Mouse (Mus musculus) forebrain, embryonic 15.5 days (tissue): ENCODE measurements around the gene Gm11084. TPM values are rescaled to one million over a fixed set of nuclear protein-coding genes. Genes with fewer than 3 reads are reported as not detected.

Source experiments
- ATAC-seq: fragments of 200-750 bp; cut with Nextera tagmentation; replicated peaks from 2 replicates; pipeline ENCODE4 v1.8.0; 2017; ENCODE audit warnings: mild to moderate bottlenecking, moderate TSS enrichment, moderate library complexity
- H3K27ac ChIP-seq: fragments of 300-500 bp; sonication (generic); replicated peaks from 2 replicates; pipeline ENCODE4 v1.5.1; 2015; ENCODE audit warnings: mild to moderate bottlenecking, inconsistent platforms
- H3K27me3 ChIP-seq: fragments of 300-500 bp; sonication (generic); 2 replicates; pipeline ENCODE4 v1.6.1; 2015; ENCODE audit warnings: inconsistent platforms
- H3K36me3 ChIP-seq: fragments of 300-500 bp; sonication (generic); 2 replicates; pipeline ENCODE4 v1.6.1; 2015; ENCODE audit warnings: mild to moderate bottlenecking, inconsistent platforms
- H3K4me1 ChIP-seq: fragments of 300-500 bp; sonication (generic); 2 replicates; pipeline ENCODE4 v1.6.1; 2015; ENCODE audit warnings: inconsistent platforms
- H3K4me2 ChIP-seq: fragments of 300-500 bp; sonication (generic); replicated peaks from 2 replicates; pipeline ENCODE4 v1.6.1; 2015; ENCODE audit warnings: mild to moderate bottlenecking, inconsistent platforms
- H3K4me3 ChIP-seq: fragments of 300-500 bp; sonication (generic); 2 replicates; pipeline ENCODE4 v1.5.1; 2015; ENCODE audit warnings: mild to moderate bottlenecking, inconsistent platforms
- H3K9ac ChIP-seq: fragments of 300-500 bp; sonication (generic); replicated peaks from 2 replicates; pipeline ENCODE4 v1.6.1; 2015; ENCODE audit warnings: mild to moderate bottlenecking, inconsistent platforms
- H3K9me3 ChIP-seq: fragments of 300-500 bp; sonication (generic); 2 replicates; pipeline ENCODE4 v1.6.1; 2016; ENCODE audit warnings: inconsistent platforms
- WGBS: fragments of 180-500 bp; shearing (Covaris S2); methylation state at CpG from one replicate; pipeline ENCODE4 v1.1.7; 2015; ENCODE audit warnings: mixed read lengths; 5-methylcytosine and 5-hydroxymethylcytosine counted together
- polyA plus RNA-seq: library from polyadenylated mRNA; unstranded; fragments of >200 nt; fragmentation: Nextera tagmentation; extraction: Ambion mirVana; gene quantifications from 2 replicates; pipeline ENCODE4 v1.2.1, GENCODE M21; 2015

The Gm11084 gene
- polyA plus RNA-seq, 1 experiment from 2014 or later = not detected

DNA sequence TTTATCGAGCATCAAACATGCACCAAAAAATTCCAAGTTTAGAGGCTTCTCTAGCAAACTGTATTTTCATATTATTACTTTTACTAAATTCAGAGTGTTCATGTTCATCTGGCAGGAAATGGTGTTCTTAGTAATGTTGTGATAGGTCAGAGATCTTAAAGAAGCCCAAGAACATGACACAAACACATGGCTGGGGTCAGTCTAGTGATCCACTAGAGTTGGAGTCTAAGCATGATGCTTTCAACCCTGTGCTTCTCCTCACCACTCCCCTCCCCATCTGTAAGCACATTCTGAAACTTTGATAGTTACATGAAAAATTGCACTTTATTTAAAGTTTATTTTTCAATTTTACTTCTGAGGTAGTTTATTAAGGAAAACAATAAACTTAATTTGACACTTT is 9.2 kb downstream of the Gm11084 start:
- no peak for ATAC-seq
- H3K9me3 ChIP-seq = no peaks in the 10 kb centered on the region
- WGBS = 72% methylated on average over 1 of the region's 1 CpGs
- H3K9ac ChIP-seq = 0 out of 2 replicates have a peak overlapping the region, but pooled peaks have one; percentile 9
- peaks cover 36% of the 10 kb centered on the region for H3K4me1 ChIP-seq
- no peak overlapping the region for H3K27ac ChIP-seq
- no peaks in the 10 kb centered on the region for H3K27me3 ChIP-seq
- peaks cover 5% of the 10 kb centered on the region; the same call in 1 of the 2 replicates for H3K36me3 ChIP-seq
- H3K4me2 ChIP-seq = peak overlapping the region; percentile 31
- peak overlapping the region; percentile 25 for H3K4me3 ChIP-seq

- ATAC-seq = no peak
- peaks cover 30% of the 10 kb centered on the region for H3K4me1 ChIP-seq
- H3K36me3 ChIP-seq = peaks cover 8% of the 10 kb centered on the region
- H3K9ac ChIP-seq = no peak overlapping the region
- no peaks in the 10 kb centered on the region for H3K27me3 ChIP-seq
- peak overlapping the region; percentile 25; the same call in 1 of the 2 replicates for H3K4me2 ChIP-seq
- H3K27ac ChIP-seq = no peak overlapping the region
- H3K4me3 ChIP-seq = peak overlapping the region; percentile 4; the same call in 1 of the 2 replicates
- no peaks in the 10 kb centered on the region for H3K9me3 ChIP-seq
These were observed 10.5 kb downstream of the Gm11084 start for GRCm38 (mm10) chr2:72976036-72976435.

DNA sequence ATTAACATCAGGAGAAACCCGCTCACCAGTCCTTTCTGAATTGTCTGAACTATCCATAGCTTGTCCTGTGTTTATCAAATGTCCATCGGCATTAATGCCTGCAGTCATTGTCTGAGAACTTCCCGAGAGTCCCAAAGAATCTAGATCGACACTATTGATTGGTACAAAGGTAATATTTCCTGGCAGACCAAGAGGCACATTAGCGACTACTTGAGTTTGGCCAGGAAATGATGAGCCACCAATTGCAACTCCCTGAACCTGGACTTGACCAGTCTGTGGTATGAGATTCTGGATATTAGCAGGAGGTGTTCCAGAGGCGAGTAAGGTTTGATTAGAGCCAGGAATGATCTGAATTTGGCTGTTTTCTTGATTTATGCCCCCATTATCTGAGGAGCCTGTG is 15.7 kb downstream of the Gm11084 start:
- Histone ChIP-seq H3K4me1 (peaks cover 21% of the 10 kb centered on the region), H3K27ac (no peak overlapping the region), H3K36me3 (peaks cover 26% of the 10 kb centered on the region), H3K9me3 (no peaks in the 10 kb centered on the region), H3K9ac (no peak overlapping the region), H3K4me2 (no peak overlapping the region), H3K4me3 (no peak overlapping the region), H3K27me3 (no peaks in the 10 kb centered on the region)
- ATAC-seq = no peak
- WGBS = 94% methylated on average over 6 of the region's 6 CpGs

DNA sequence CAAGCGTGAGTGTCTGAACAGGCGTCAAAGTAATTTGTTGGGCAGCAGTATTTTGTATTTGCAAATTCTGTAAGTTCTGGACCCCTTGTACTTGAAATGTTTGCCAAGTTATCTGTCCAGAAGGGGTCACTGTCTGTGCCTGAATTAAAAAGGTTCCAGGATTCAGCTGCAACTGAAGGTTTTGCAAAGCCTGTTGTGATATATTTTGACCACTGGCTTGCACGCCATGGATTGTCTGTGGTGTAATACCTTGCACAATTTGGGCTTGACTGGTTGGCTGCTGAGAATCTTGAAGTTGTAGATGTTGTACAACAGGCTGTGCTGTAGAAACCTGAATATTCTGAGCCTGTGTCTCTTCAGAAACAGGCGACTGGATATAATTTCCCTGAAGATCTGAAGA is 16.2 kb downstream of the Gm11084 start:
- no peak overlapping the region for H3K27ac ChIP-seq
- no peak overlapping the region for H3K4me2 ChIP-seq
- peaks cover 15% of the 10 kb centered on the region for H3K4me1 ChIP-seq
- no peaks in the 10 kb centered on the region for H3K9me3 ChIP-seq
- WGBS = 93% methylated on average over 4 of the region's 4 CpGs
- peaks cover 21% of the 10 kb centered on the region for H3K36me3 ChIP-seq
- no peak overlapping the region for H3K4me3 ChIP-seq
- ATAC-seq = no peak
- H3K9ac ChIP-seq = no peak overlapping the region
- H3K27me3 ChIP-seq = no peaks in the 10 kb centered on the region

DNA sequence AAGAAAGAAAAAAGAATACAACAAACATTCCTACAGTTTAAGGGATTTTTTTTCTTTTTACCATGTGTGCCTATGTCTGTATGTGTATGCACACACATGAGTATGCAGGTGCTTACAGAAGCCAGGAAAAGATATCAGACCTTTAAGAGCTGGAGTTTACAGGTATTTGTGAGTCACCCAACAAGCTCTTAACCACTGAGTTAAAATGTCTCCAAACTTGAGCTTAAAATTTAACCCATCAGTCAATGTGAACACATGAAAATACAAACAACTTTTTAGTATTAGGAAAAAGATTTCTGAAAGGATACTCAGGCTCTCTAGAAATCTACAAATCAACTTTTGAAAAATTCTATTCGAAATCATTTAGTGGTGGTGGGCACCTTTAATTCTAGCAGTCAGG is 18.0 kb downstream of the Gm11084 start:
- Histone ChIP-seq H3K4me3 (no peak overlapping the region), H3K9ac (no peak overlapping the region), H3K27me3 (no peaks in the 10 kb centered on the region), H3K9me3 (no peaks in the 10 kb centered on the region), H3K27ac (no peak overlapping the region), H3K4me1 (peaks cover 8% of the 10 kb centered on the region), H3K4me2 (no peak overlapping the region), H3K36me3 (peaks cover 21% of the 10 kb centered on the region)
- no peak for ATAC-seq
- 98% methylated on average over 1 of the region's 1 CpGs for WGBS

- Histone ChIP-seq H3K4me1 (peaks cover 12% of the 10 kb centered on the region), H3K27me3 (no peaks in the 10 kb centered on the region), H3K9me3 (no peaks in the 10 kb centered on the region), H3K4me3 (no peak overlapping the region), H3K27ac (no peak overlapping the region), H3K4me2 (no peak overlapping the region), H3K9ac (no peak overlapping the region), H3K36me3 (peaks cover 17% of the 10 kb centered on the region)
- no peak for ATAC-seq
- 84% methylated on average over 2 of the region's 2 CpGs for WGBS
These were observed 21.1 kb downstream of the Gm11084 start for GRCm38 (mm10) chr2:72965450-72965849.

- peaks cover 5% of the 10 kb centered on the region for H3K36me3 ChIP-seq
- no peak overlapping the region for H3K27ac ChIP-seq
- WGBS = 95% methylated on average over 3 of the region's 3 CpGs
- no peak overlapping the region for H3K4me2 ChIP-seq
- no peak overlapping the region for H3K4me3 ChIP-seq
- no peak overlapping the region for H3K9ac ChIP-seq
- H3K27me3 ChIP-seq = no peaks in the 10 kb centered on the region
- H3K4me1 ChIP-seq = no peaks in the 10 kb centered on the region
- no peaks in the 10 kb centered on the region for H3K9me3 ChIP-seq
- ATAC-seq = no peak
These were observed 30.1 kb downstream of the Gm11084 start for GRCm38 (mm10) chr2:72956415-72956814.

DNA sequence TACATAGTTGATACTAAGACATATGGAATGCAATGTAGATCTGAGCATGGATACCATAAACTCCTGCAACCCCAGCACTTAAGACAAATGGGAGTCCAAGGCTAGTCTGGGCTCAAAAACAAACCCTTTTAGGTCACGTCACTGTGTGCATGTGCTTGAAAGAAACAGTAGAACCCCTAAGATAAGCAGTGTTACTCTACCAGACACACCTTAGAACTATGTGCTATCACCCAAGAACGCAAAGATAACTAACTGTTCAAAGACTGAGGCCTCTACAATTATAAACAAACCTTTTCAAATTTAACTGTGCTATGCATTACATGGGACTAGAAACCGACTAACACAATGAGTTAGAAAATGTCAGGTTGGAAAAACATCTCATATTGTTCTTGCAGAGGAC is 33.5 kb downstream of the Gm11084 start:
- H3K9me3 ChIP-seq = no peaks in the 10 kb centered on the region
- WGBS = 93% methylated on average over 3 of the region's 3 CpGs
- H3K27ac ChIP-seq = no peak overlapping the region
- H3K4me2 ChIP-seq = no peak overlapping the region
- H3K9ac ChIP-seq = no peak overlapping the region
- no peak for ATAC-seq
- no peaks in the 10 kb centered on the region for H3K4me1 ChIP-seq
- H3K4me3 ChIP-seq = no peak overlapping the region
- H3K36me3 ChIP-seq = peaks cover 2% of the 10 kb centered on the region
- H3K27me3 ChIP-seq = no peaks in the 10 kb centered on the region

GRCm38 (mm10) chr2:72935937-72936336 is 50.6 kb downstream of the Gm11084 start:
- Histone ChIP-seq H3K4me2 (no peak overlapping the region), H3K4me3 (no peak overlapping the region), H3K27ac (no peak overlapping the region), H3K9me3 (no peaks in the 10 kb centered on the region), H3K36me3 (peaks cover 23% of the 10 kb centered on the region), H3K4me1 (no peaks in the 10 kb centered on the region), H3K27me3 (no peaks in the 10 kb centered on the region), H3K9ac (no peak overlapping the region)
- no peak for ATAC-seq
- whole genome bisulfite sequencing = 29% methylated on average over 1 of the region's 1 CpGs

- no peak for ATAC-seq
These were observed 54.3 kb downstream of the Gm11084 start for GRCm38 (mm10) chr2:72932186-72932585.

DNA sequence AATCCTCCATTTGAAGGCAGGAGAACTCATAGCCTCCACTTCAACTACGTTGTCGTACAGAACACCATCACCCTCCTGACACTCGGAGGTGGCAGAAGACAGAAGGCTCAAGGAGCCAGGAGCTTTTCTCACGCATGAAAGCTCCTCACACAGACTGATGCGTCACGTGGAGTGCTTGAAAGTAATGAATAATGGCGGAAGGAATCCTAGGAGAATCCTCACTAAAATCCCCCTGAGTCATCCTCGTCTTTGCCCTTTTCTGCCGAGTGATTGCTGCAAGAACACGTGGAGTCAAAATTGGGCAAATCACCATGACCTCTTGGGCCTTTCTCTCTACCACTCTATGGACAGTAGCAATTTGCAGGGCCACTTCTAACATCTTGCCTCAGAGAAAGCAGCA is 61.5 kb downstream of the Gm11084 start:
- no peak overlapping the region for H3K9ac ChIP-seq
- H3K4me2 ChIP-seq = no peak overlapping the region
- no peak overlapping the region for H3K27ac ChIP-seq
- ATAC-seq = no peak
- H3K36me3 ChIP-seq = no peaks in the 10 kb centered on the region
- no peaks in the 10 kb centered on the region for H3K4me1 ChIP-seq
- H3K9me3 ChIP-seq = no peaks in the 10 kb centered on the region
- no peaks in the 10 kb centered on the region for H3K27me3 ChIP-seq
- no peak overlapping the region for H3K4me3 ChIP-seq
- WGBS = 71% methylated on average over 10 of the region's 10 CpGs

More at GRCm38 (mm10) chr2:72932186-72932585, 54.3 kb downstream of the Gm11084 start:
- no peak overlapping the region for H3K27ac ChIP-seq
- H3K9me3 ChIP-seq = no peaks in the 10 kb centered on the region
- H3K4me2 ChIP-seq = no peak overlapping the region
- no peaks in the 10 kb centered on the region for H3K27me3 ChIP-seq
- no peak overlapping the region for H3K9ac ChIP-seq
- no peaks in the 10 kb centered on the region for H3K4me1 ChIP-seq
- H3K4me3 ChIP-seq = no peak overlapping the region
- H3K36me3 ChIP-seq = peaks cover 13% of the 10 kb centered on the region
